In the genomic region with DNA sequence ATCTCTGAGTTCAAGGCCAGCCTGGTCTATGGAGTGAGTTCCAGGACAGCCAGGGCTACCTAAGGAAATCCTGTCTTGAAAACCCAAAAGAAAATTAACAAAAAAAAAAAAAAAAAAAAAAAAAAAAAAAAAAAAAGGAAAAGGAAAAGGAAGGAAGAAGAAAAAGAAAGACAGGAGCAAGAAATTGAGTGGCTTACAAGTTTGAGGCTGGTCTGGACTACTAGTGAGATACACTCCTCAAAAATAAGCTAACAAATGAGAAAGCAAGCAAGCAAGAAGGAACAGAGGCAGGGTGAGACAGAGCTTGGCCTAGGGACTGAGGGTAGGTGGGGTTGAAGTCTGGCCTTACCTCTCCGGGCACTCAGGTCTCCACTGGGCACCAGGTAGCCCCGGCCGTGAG, we compare ENCODE assay signal across 13 mouse cellular contexts. TPM values are rescaled to one million over a fixed set of nuclear protein-coding genes. Genes with fewer than 3 reads are reported as not detected.
DNase-seq lines count a peak whose midpoint lies in the region; ATAC-seq lines count a peak whose summit lies in the region.
"Had no signal": no experiment of that assay in that cellular context is flagged by ENCODE, and none has a peak within 500 bp of the region (broad histone marks: within the 10 kb centered on the region; RNA-seq: fewer than 3 reads in every experiment).

No protein-coding gene starts in this region.

- H3K27me3 ChIP-seq in forebrain, embryonic 13.5 days = 0 out of 2 replicates have a peak, but pooled peaks cover 13% of the 10 kb centered on the region
- peaks cover 9% of the 10 kb centered on the region; the same call in 1 of the 2 replicates for H3K27me3 ChIP-seq in forebrain, embryonic 11.5 days (ENCODE audit: control insufficient read depth, insufficient read depth, low read length)
- peaks cover 11% of the 10 kb centered on the region; the same call in 1 of the 2 replicates for H3K27me3 ChIP-seq in hindbrain, embryonic 11.5 days (ENCODE audit: control insufficient read depth, insufficient read depth, low read length)
- H3K27me3 ChIP-seq in hindbrain, embryonic 14.5 days (ENCODE audit: control insufficient read depth, insufficient read depth, low read length) = peaks cover 14% of the 10 kb centered on the region; the same call in 1 of the 2 replicates
- H3K27me3 ChIP-seq in midbrain, embryonic 10.5 days (ENCODE audit: low read depth, poor library complexity, severe bottlenecking) = peaks cover 41% of the 10 kb centered on the region
- peaks cover 4% of the 10 kb centered on the region; the same call in 1 of the 2 replicates for H3K27me3 ChIP-seq in midbrain, embryonic 14.5 days (ENCODE audit: control insufficient read depth, insufficient read depth, low read length)
- no peaks in the 10 kb centered on the region for H3K27me3 ChIP-seq in stomach, embryonic 16.5 days (ENCODE audit: control insufficient read depth, insufficient read depth, low read length)

- H3K4me2 ChIP-seq in forebrain, embryonic 13.5 days = peak overlapping the region; percentile 63
- H3K4me2 ChIP-seq in forebrain, embryonic 11.5 days (ENCODE audit: low read depth, low read length, severe bottlenecking) = no peak overlapping the region
- H3K4me2 ChIP-seq in hindbrain, embryonic 11.5 days (replicated peaks; ENCODE audit: low read depth, low read length) = peak overlapping the region; percentile 36; the same call in 1 of the 2 replicates
- H3K4me2 ChIP-seq in hindbrain, embryonic 14.5 days (replicated peaks) = no peak overlapping the region
- H3K4me2 ChIP-seq in midbrain, embryonic 14.5 days (ENCODE audit: low read length) = no peak overlapping the region
- peak overlapping the region; percentile 31; the same call in 1 of the 2 replicates for H3K4me2 ChIP-seq in stomach, embryonic 16.5 days (ENCODE audit: low read depth, low read length)

- H3K9me3 ChIP-seq in forebrain, embryonic 13.5 days (replicated peaks) = peaks cover 13% of the 10 kb centered on the region
- H3K9me3 ChIP-seq in forebrain, embryonic 11.5 days (ENCODE audit: control insufficient read depth, low read length) = peaks cover 5% of the 10 kb centered on the region; the same call in 1 of the 2 replicates
- no peaks in the 10 kb centered on the region; the same call in 1 of the 2 replicates for H3K9me3 ChIP-seq in hindbrain, embryonic 11.5 days (ENCODE audit: control insufficient read depth, low read length)
- H3K9me3 ChIP-seq in hindbrain, embryonic 14.5 days (ENCODE audit: control insufficient read depth, low read length) = 0 out of 2 replicates have a peak, but pooled peaks cover 9% of the 10 kb centered on the region
- H3K9me3 ChIP-seq in midbrain, embryonic 10.5 days (replicated peaks) = peaks cover 20% of the 10 kb centered on the region
- H3K9me3 ChIP-seq in midbrain, embryonic 14.5 days (ENCODE audit: control insufficient read depth, low read length) = peaks cover 4% of the 10 kb centered on the region; the same call in 1 of the 2 replicates
- H3K9me3 ChIP-seq in stomach, embryonic 16.5 days (replicated peaks; ENCODE audit: control insufficient read depth, low read length) = peaks cover 12% of the 10 kb centered on the region

- ATAC-seq in forebrain, embryonic 13.5 days = no peak
- ATAC-seq in forebrain, embryonic 11.5 days (replicated peaks; ENCODE audit: low FRiP score) = no peak
- no peak for ATAC-seq in hindbrain, embryonic 11.5 days (ENCODE audit: low FRiP score)
- no peak for ATAC-seq in hindbrain, embryonic 14.5 days (ENCODE audit: low FRiP score)
- no peak for ATAC-seq in midbrain, embryonic 14.5 days (ENCODE audit: low FRiP score, low TSS enrichment)
- ATAC-seq in stomach, embryonic 16.5 days (ENCODE audit: insufficient read depth, low FRiP score) = no peak

- H3K36me3 ChIP-seq in forebrain, embryonic 13.5 days (ENCODE audit: poor library complexity, severe bottlenecking) = peaks cover 12% of the 10 kb centered on the region; the same call in 1 of the 2 replicates
- H3K36me3 ChIP-seq in forebrain, embryonic 11.5 days (ENCODE audit: control insufficient read depth, insufficient read depth, low read length) = no peaks in the 10 kb centered on the region; the same call in 1 of the 2 replicates
- no peaks in the 10 kb centered on the region for H3K36me3 ChIP-seq in hindbrain, embryonic 11.5 days (ENCODE audit: control insufficient read depth, insufficient read depth, low read length)
- H3K36me3 ChIP-seq in hindbrain, embryonic 14.5 days (replicated peaks; ENCODE audit: control insufficient read depth, insufficient read depth) = no peaks in the 10 kb centered on the region; the same call in 1 of the 2 replicates
- peaks cover 9% of the 10 kb centered on the region for H3K36me3 ChIP-seq in midbrain, embryonic 10.5 days
- no peaks in the 10 kb centered on the region for H3K36me3 ChIP-seq in midbrain, embryonic 14.5 days (ENCODE audit: control insufficient read depth, insufficient read depth, low read length)
- peaks cover 26% of the 10 kb centered on the region for H3K36me3 ChIP-seq in stomach, embryonic 16.5 days (ENCODE audit: control insufficient read depth, insufficient read depth, low read length)

- peaks cover 17% of the 10 kb centered on the region for H3K4me1 ChIP-seq in forebrain, embryonic 13.5 days
- 0 out of 2 replicates have a peak, but pooled peaks cover 1% of the 10 kb centered on the region for H3K4me1 ChIP-seq in forebrain, embryonic 11.5 days (replicated peaks; ENCODE audit: control insufficient read depth, insufficient read depth, low read length)
- peaks cover 2% of the 10 kb centered on the region for H3K4me1 ChIP-seq in hindbrain, embryonic 11.5 days (replicated peaks; ENCODE audit: control insufficient read depth, insufficient read depth, low read length)
- H3K4me1 ChIP-seq in hindbrain, embryonic 14.5 days (replicated peaks; ENCODE audit: control insufficient read depth, insufficient read depth, low read length) = peaks cover 3% of the 10 kb centered on the region; the same call in 1 of the 2 replicates
- peaks cover 30% of the 10 kb centered on the region for H3K4me1 ChIP-seq in midbrain, embryonic 10.5 days
- 0 out of 2 replicates have a peak, but pooled peaks cover 10% of the 10 kb centered on the region for H3K4me1 ChIP-seq in midbrain, embryonic 14.5 days (ENCODE audit: control insufficient read depth, insufficient read depth, low read length)
- peaks cover 14% of the 10 kb centered on the region for H3K4me1 ChIP-seq in stomach, embryonic 16.5 days (ENCODE audit: control insufficient read depth, insufficient read depth, low read length)

- H3K27ac ChIP-seq in forebrain, embryonic 13.5 days = no peak overlapping the region
- no peak overlapping the region for H3K27ac ChIP-seq in forebrain, embryonic 11.5 days (ENCODE audit: low read depth, low read length)
- H3K27ac ChIP-seq in hindbrain, embryonic 11.5 days (ENCODE audit: low read depth, low read length) = no peak overlapping the region
- H3K27ac ChIP-seq in hindbrain, embryonic 14.5 days = no peak overlapping the region
- H3K27ac ChIP-seq in midbrain, embryonic 10.5 days (replicated peaks) = no peak overlapping the region
- no peak overlapping the region for H3K27ac ChIP-seq in midbrain, embryonic 14.5 days (replicated peaks; ENCODE audit: low read depth, low read length)
- peak overlapping the region; percentile 75; the same call in 1 of the 2 replicates for H3K27ac ChIP-seq in stomach, embryonic 16.5 days (ENCODE audit: low read length)
- H3K27ac ChIP-seq: embryonic facial prominence, embryonic 12.5 days; kidney, postnatal 0 days; liver, embryonic 14.5 days had no signal

- peak overlapping the region; percentile 63; the same call in 1 of the 2 replicates for H3K9ac ChIP-seq in forebrain, embryonic 13.5 days
- no peak overlapping the region for H3K9ac ChIP-seq in forebrain, embryonic 11.5 days (ENCODE audit: low read length)
- H3K9ac ChIP-seq in hindbrain, embryonic 11.5 days (ENCODE audit: low read depth, low read length) = no peak overlapping the region
- H3K9ac ChIP-seq in hindbrain, embryonic 14.5 days = no peak overlapping the region
- H3K9ac ChIP-seq in midbrain, embryonic 14.5 days (replicated peaks; ENCODE audit: low read length) = no peak overlapping the region
- H3K9ac ChIP-seq in stomach, embryonic 16.5 days (ENCODE audit: low read length) = no peak overlapping the region
- H3K9ac ChIP-seq: liver, embryonic 14.5 days had no signal

- 0 out of 2 replicates have a peak overlapping the region, but pooled peaks have one; percentile 35 for H3K4me3 ChIP-seq in forebrain, embryonic 13.5 days
- no peak overlapping the region for H3K4me3 ChIP-seq in forebrain, embryonic 11.5 days (ENCODE audit: low read depth, low read length)
- no peak overlapping the region for H3K4me3 ChIP-seq in hindbrain, embryonic 11.5 days (ENCODE audit: low read depth, low read length)
- no peak overlapping the region for H3K4me3 ChIP-seq in hindbrain, embryonic 14.5 days (replicated peaks; ENCODE audit: low read length)
- H3K4me3 ChIP-seq in midbrain, embryonic 10.5 days = peak overlapping the region; percentile 49; the same call in 1 of the 2 replicates
- no peak overlapping the region for H3K4me3 ChIP-seq in midbrain, embryonic 14.5 days (replicated peaks; ENCODE audit: low read depth, low read length)
- no peak overlapping the region for H3K4me3 ChIP-seq in stomach, embryonic 16.5 days (replicated peaks; ENCODE audit: low read length)

- WGBS in forebrain, embryonic 13.5 days = 48% methylated on average over 3 of the region's 3 CpGs
- WGBS in forebrain, embryonic 11.5 days = 38% methylated on average over 3 of the region's 3 CpGs
- 46% methylated on average over 3 of the region's 3 CpGs for WGBS in hindbrain, embryonic 11.5 days
- 46% methylated on average over 2 of the region's 3 CpGs for WGBS in hindbrain, embryonic 14.5 days
- WGBS in midbrain, embryonic 10.5 days = 40% methylated on average over 3 of the region's 3 CpGs
- WGBS in midbrain, embryonic 14.5 days = 49% methylated on average over 3 of the region's 3 CpGs
- WGBS in stomach, embryonic 16.5 days = 56% methylated on average over 3 of the region's 3 CpGs

- no peak for DNase-seq in forebrain, embryonic 11.5 days (ENCODE audit: low spot score)
- no peak for DNase-seq in hindbrain, embryonic 11.5 days (ENCODE audit: low spot score)
- DNase-seq in hindbrain, embryonic 14.5 days (ENCODE audit: low spot score) = no peak
- no peak for DNase-seq in midbrain, embryonic 10.5 days (ENCODE audit: low spot score)
- no peak for DNase-seq in midbrain, embryonic 14.5 days
- no peak for DNase-seq in frontal cortex, postnatal 36 days (ENCODE audit: low spot score in 2 of 2)
- DNase-seq: thymus, adult 2 months had no signal

RNA-seq across cellular contexts. Expression of gene Ltbp4, which starts 27.7 kb away (rescaled TPM):
- polyA plus RNA-seq in forebrain, embryonic 13.5 days (2015; fragmentation: Nextera tagmentation; extraction: Ambion mirVana) = 10.5 and 13.4 TPM in 2 replicates
- polyA plus RNA-seq in forebrain, embryonic 11.5 days (2014; fragmentation: Nextera tagmentation; extraction: Ambion mirVana) = 11.9 and 13.0 TPM in 2 replicates
- 2.4 and 3.9 TPM in 2 replicates for polyA plus RNA-seq in hindbrain, embryonic 11.5 days (2014; fragmentation: Nextera tagmentation; extraction: Ambion mirVana)
- polyA plus RNA-seq in hindbrain, embryonic 14.5 days (2014; fragmentation: Nextera tagmentation; extraction: Ambion mirVana) = 10.4 TPM in 2 replicates
- polyA plus RNA-seq in midbrain, embryonic 10.5 days (2016; fragmentation: Nextera tagmentation; extraction: Ambion mirVana) = 7.0 and 9.0 TPM in 2 replicates
- polyA plus RNA-seq in midbrain, embryonic 14.5 days (2014; fragmentation: Nextera tagmentation; extraction: Ambion mirVana) = 6.4 and 7.4 TPM in 2 replicates
- 170 and 202 TPM in 2 replicates for polyA plus RNA-seq in stomach, embryonic 16.5 days (2015; fragmentation: Nextera tagmentation; extraction: Ambion mirVana)

RNA-seq across cellular contexts. Expression of gene Shkbp1, which starts 46.0 kb away (rescaled TPM):
- polyA plus RNA-seq in forebrain, embryonic 13.5 days (2015; fragmentation: Nextera tagmentation; extraction: Ambion mirVana) = 85.4 and 89.3 TPM in 2 replicates
- 64.3 and 67.6 TPM in 2 replicates for polyA plus RNA-seq in forebrain, embryonic 11.5 days (2014; fragmentation: Nextera tagmentation; extraction: Ambion mirVana)
- 51.5 and 56.7 TPM in 2 replicates for polyA plus RNA-seq in hindbrain, embryonic 11.5 days (2014; fragmentation: Nextera tagmentation; extraction: Ambion mirVana)
- 30.6 and 34.6 TPM in 2 replicates for polyA plus RNA-seq in hindbrain, embryonic 14.5 days (2014; fragmentation: Nextera tagmentation; extraction: Ambion mirVana)
- 71.7 and 77.2 TPM in 2 replicates for polyA plus RNA-seq in midbrain, embryonic 10.5 days (2016; fragmentation: Nextera tagmentation; extraction: Ambion mirVana)
- 50.4 and 52.5 TPM in 2 replicates for polyA plus RNA-seq in midbrain, embryonic 14.5 days (2014; fragmentation: Nextera tagmentation; extraction: Ambion mirVana)
- polyA plus RNA-seq in stomach, embryonic 16.5 days (2015; fragmentation: Nextera tagmentation; extraction: Ambion mirVana) = 41.0 and 41.7 TPM in 2 replicates

RNA-seq across cellular contexts. Expression of gene Gm20479, which starts 47.4 kb away (rescaled TPM):
- 0.62 TPM in 1 of 2 replicates, not detected in the other for polyA plus RNA-seq in forebrain, embryonic 13.5 days (2015; fragmentation: Nextera tagmentation; extraction: Ambion mirVana)
- not detected in 2 replicates for polyA plus RNA-seq in forebrain, embryonic 11.5 days (2014; fragmentation: Nextera tagmentation; extraction: Ambion mirVana)
- polyA plus RNA-seq in hindbrain, embryonic 11.5 days (2014; fragmentation: Nextera tagmentation; extraction: Ambion mirVana) = 0.33 and 0.57 TPM in 2 replicates
- not detected in 2 replicates for polyA plus RNA-seq in hindbrain, embryonic 14.5 days (2014; fragmentation: Nextera tagmentation; extraction: Ambion mirVana)
- 0.48 and 0.82 TPM in 2 replicates for polyA plus RNA-seq in midbrain, embryonic 10.5 days (2016; fragmentation: Nextera tagmentation; extraction: Ambion mirVana)
- polyA plus RNA-seq in midbrain, embryonic 14.5 days (2014; fragmentation: Nextera tagmentation; extraction: Ambion mirVana) = not detected in 2 replicates
- polyA plus RNA-seq in stomach, embryonic 16.5 days (2015; fragmentation: Nextera tagmentation; extraction: Ambion mirVana) = 3.0 TPM in 1 of 2 replicates, not detected in the other
- polyA plus RNA-seq: heart, embryonic 16.5 days; thymus, adult 2 months had no signal

RNA-seq across cellular contexts. Expression of gene Numbl, which starts 51.6 kb away (rescaled TPM):
- 31.1 and 32.3 TPM in 2 replicates for polyA plus RNA-seq in forebrain, embryonic 13.5 days (2015; fragmentation: Nextera tagmentation; extraction: Ambion mirVana)
- 19.1 and 20.1 TPM in 2 replicates for polyA plus RNA-seq in forebrain, embryonic 11.5 days (2014; fragmentation: Nextera tagmentation; extraction: Ambion mirVana)
- 19.8 and 22.7 TPM in 2 replicates for polyA plus RNA-seq in hindbrain, embryonic 11.5 days (2014; fragmentation: Nextera tagmentation; extraction: Ambion mirVana)
- polyA plus RNA-seq in hindbrain, embryonic 14.5 days (2014; fragmentation: Nextera tagmentation; extraction: Ambion mirVana) = 36.2 and 39.2 TPM in 2 replicates
- polyA plus RNA-seq in midbrain, embryonic 10.5 days (2016; fragmentation: Nextera tagmentation; extraction: Ambion mirVana) = 21.0 and 25.7 TPM in 2 replicates
- 33.7 and 50.1 TPM in 2 replicates for polyA plus RNA-seq in midbrain, embryonic 14.5 days (2014; fragmentation: Nextera tagmentation; extraction: Ambion mirVana)
- 13.7 and 15.8 TPM in 2 replicates for polyA plus RNA-seq in stomach, embryonic 16.5 days (2015; fragmentation: Nextera tagmentation; extraction: Ambion mirVana)

Comparison
In these comparisons a context has a peak if more than half of its experiments do, and no peak if none do; other contexts are left out.
1. H3K4me2 ChIP-seq: peak in forebrain, embryonic 13.5 days (single experiment), hindbrain, embryonic 11.5 days (single experiment) and stomach, embryonic 16.5 days (single experiment); none in forebrain, embryonic 11.5 days (single experiment), hindbrain, embryonic 14.5 days (single experiment) and midbrain, embryonic 14.5 days (single experiment).
2. H3K4me3 ChIP-seq: peak in forebrain, embryonic 13.5 days (single experiment) and midbrain, embryonic 10.5 days (single experiment); none in forebrain, embryonic 11.5 days (single experiment), hindbrain, embryonic 11.5 days (single experiment), hindbrain, embryonic 14.5 days (single experiment), midbrain, embryonic 14.5 days (single experiment) and stomach, embryonic 16.5 days (single experiment).
3. RNA of gene Ltbp4, which starts 27.7 kb away (polyA plus RNA-seq): 170 to 202 TPM in stomach, embryonic 16.5 days; 11.9 to 13.0 TPM in forebrain, embryonic 11.5 days, 10.5 to 13.4 TPM in forebrain, embryonic 13.5 days, 10.4 TPM in hindbrain, embryonic 14.5 days, 6.4 to 7.4 TPM in midbrain, embryonic 14.5 days, 7.0 to 9.0 TPM in midbrain, embryonic 10.5 days and 2.4 to 3.9 TPM in hindbrain, embryonic 11.5 days; every median in the first group is over 10 times any median in the second.